Mouse (Mus musculus) ES-Bruce4 (cell line): ENCODE measurements around the gene Ston1. TPM values are rescaled to one million over a fixed set of nuclear protein-coding genes. Genes with fewer than 3 reads are reported as not detected.
A peak's percentile ranks its signal among the peaks of the same experiment; 100 is the strongest.

ENCODE experiments used
- H3K27ac ChIP-seq: 2 replicates; pipeline ENCODE4 v1.5.1; 2012; ENCODE audit warnings: low read length, inconsistent platforms; ENCODE audit not compliant: insufficient read depth
- H3K27me3 ChIP-seq: 2 replicates; pipeline ENCODE4 v1.6.1; 2012; ENCODE audit warnings: mild to moderate bottlenecking, low read length, inconsistent platforms; ENCODE audit not compliant: control insufficient read depth, poor library complexity, insufficient read depth, severe bottlenecking
- H3K36me3 ChIP-seq: 2 replicates; pipeline ENCODE4 v1.6.1; 2012; ENCODE audit warnings: inconsistent platforms, mild to moderate bottlenecking, low read length, moderate library complexity; ENCODE audit not compliant: control insufficient read depth, poor library complexity, insufficient read depth, severe bottlenecking
- H3K4me1 ChIP-seq: one replicate; pipeline ENCODE4 v1.8.1; 2011; ENCODE audit warnings: low read length; ENCODE audit not compliant: control insufficient read depth, insufficient read depth
- H3K4me3 ChIP-seq: 2 replicates; pipeline ENCODE4 v1.5.1; 2011; ENCODE audit warnings: low read depth, mild to moderate bottlenecking, low read length
- H3K9ac ChIP-seq: 2 replicates; pipeline ENCODE4 v1.6.1; 2012; ENCODE audit warnings: low read depth, mild to moderate bottlenecking, inconsistent platforms; ENCODE audit not compliant: poor library complexity, severe bottlenecking
- H3K9me3 ChIP-seq: replicated peaks from 2 replicates; pipeline ENCODE4 v1.6.1; 2012; ENCODE audit warnings: mild to moderate bottlenecking, low read length, inconsistent platforms; ENCODE audit not compliant: control insufficient read depth, poor library complexity, insufficient read depth, severe bottlenecking
- CTCF ChIP-seq: IDR thresholded peaks from one replicate; pipeline ENCODE4 v1.8.1; 2011; ENCODE audit warnings: low read depth, low read length
- EP300 ChIP-seq: IDR thresholded peaks from 2 replicates; pipeline ENCODE4 v1.6.1; 2011; ENCODE audit warnings: low read depth, low read length; ENCODE audit not compliant: insufficient read depth
- POLR2A ChIP-seq: IDR thresholded peaks from one replicate; pipeline ENCODE4 v1.8.1; 2011; ENCODE audit warnings: low read length; ENCODE audit not compliant: insufficient read depth
- polyA plus RNA-seq: library from polyadenylated mRNA; stranded (reverse); fragments of >200 nt; gene quantifications from 2 replicates; pipeline ENCODE4 v1.2.4, GENCODE M21; 2011; ENCODE audit warnings: low read depth; ENCODE audit not compliant: missing spikeins, insufficient read depth, insufficient read length

Ston1 gene
- polyA plus RNA-seq, 1 experiment, result 30.3 TPM

DNA sequence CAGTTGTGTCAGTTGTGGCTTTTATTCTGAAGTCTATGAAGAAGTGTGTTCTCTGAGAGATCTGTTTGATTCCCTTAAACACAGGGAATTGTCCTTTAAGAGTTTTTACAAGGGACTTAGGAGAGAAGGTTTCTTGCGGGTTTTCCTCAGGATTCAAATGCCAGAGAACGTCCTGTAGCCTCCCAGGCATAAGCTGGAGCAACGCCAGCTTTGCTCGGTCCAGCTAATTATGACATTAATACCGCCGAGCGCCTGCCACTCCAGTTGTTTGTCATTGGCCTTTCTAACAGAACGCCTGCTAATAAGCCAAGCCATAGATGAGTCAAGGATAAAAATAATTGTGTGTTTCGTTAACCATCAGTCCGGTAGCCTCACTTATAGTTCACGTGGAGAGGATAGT lies 90.7 kb downstream of the Ston1 start:
- no peaks in the 10 kb centered on the region for H3K36me3 ChIP-seq
- TF ChIP-seq EP300, result no peak
- TF ChIP-seq POLR2A, result no peak
- no peak for TF ChIP-seq CTCF
- no peaks in the 10 kb centered on the region for H3K9me3 ChIP-seq
- no peaks in the 10 kb centered on the region for H3K27me3 ChIP-seq
- no peaks in the 10 kb centered on the region for H3K4me1 ChIP-seq
- H3K27ac ChIP-seq, result no peak overlapping the region
- no peak overlapping the region for H3K9ac ChIP-seq
- H3K4me3 ChIP-seq, result no peak overlapping the region

DNA sequence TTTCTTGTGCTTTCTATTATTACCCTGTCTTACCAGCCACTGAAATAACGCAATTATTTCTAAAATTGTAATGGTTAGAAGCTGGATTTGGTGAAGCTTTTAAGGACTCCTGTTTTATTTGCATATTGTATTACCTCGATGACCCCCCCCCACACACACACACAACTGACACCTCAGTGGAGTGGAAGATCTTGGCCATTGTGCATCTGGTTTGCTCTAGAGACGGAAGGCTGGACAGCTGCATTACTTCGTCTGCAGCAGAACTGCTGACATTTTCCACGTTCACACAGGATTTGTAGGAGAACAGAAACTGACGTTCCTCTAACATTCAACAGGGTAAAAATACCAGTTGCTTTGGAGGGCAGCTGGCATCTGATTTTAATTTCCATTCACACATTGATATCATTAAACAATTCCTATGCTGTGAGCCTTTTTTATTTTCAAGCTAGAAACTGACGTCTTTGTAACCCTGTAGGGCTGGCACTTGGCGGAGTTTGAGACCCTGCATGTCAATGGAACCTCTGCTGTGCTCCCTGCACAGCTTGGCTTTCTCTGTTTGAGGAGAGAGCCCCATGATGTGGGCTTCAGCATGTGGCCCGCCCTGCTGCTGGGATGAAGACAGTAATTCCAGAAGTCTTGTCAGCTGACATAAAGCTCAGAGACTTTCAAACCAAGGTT lies 99.3 kb downstream of the Ston1 start:
- Histone ChIP-seq H3K27ac (no peak overlapping the region), H3K9ac (no peak overlapping the region), H3K4me1 (peaks cover 4% of the 10 kb centered on the region), H3K27me3 (no peaks in the 10 kb centered on the region), H3K36me3 (no peaks in the 10 kb centered on the region), H3K9me3 (no peaks in the 10 kb centered on the region), H3K4me3 (no peak overlapping the region)
- TF ChIP-seq POLR2A (no peak), CTCF (no peak), EP300 (no peak)

DNA sequence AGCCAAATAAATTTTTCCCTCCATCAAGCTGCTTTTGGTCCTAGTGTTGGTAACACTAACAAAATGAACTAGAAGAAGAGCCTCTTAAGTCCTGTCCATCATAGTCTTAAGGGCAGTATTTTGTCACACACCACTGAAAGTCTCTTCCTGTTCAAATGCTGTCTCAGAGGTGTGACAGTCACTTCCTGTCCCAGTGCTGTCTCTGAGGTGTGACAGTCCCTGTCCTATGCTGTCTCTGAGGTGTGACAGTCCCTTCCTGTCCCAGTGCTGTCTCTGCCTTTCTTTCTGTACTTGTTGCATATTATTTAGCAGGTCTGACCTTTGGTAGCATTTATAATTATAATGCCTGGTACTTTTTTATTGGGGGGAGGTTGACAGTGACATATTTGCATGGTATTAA lies 103.4 kb downstream of the Ston1 start:
- no peak overlapping the region for H3K27ac ChIP-seq
- H3K9me3 ChIP-seq, result no peaks in the 10 kb centered on the region
- peaks cover 4% of the 10 kb centered on the region for H3K4me1 ChIP-seq
- no peaks in the 10 kb centered on the region for H3K27me3 ChIP-seq
- no peak for TF ChIP-seq EP300
- no peak for TF ChIP-seq CTCF
- TF ChIP-seq POLR2A, result no peak
- no peaks in the 10 kb centered on the region for H3K36me3 ChIP-seq
- no peak overlapping the region for H3K4me3 ChIP-seq
- H3K9ac ChIP-seq, result no peak overlapping the region

DNA sequence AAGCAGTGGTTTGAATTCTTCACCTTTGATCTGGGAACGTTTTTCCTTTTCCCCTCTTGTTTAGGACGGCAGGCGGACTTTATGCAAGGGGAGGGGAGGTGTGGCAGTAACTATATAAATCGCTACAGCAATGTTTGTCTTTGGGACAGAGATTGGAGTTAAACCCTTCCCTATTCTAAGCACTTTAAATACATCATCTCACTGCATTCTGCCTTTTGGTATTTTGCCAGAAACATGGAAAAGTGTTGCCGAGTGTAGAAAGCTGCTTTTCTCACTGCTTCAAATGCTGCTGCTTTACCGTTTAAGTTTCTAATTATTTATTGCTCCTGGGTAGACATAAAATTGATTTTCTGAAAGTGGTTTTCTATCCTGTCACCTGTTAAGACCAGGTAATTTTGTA lies 104.9 kb downstream of the Ston1 start:
- no peak for TF ChIP-seq EP300
- TF ChIP-seq POLR2A, result no peak
- no peak for TF ChIP-seq CTCF
- no peak overlapping the region for H3K27ac ChIP-seq
- H3K9ac ChIP-seq, result no peak overlapping the region
- no peak overlapping the region for H3K4me3 ChIP-seq
- H3K4me1 ChIP-seq, result peaks cover 9% of the 10 kb centered on the region
- no peaks in the 10 kb centered on the region for H3K36me3 ChIP-seq
- H3K27me3 ChIP-seq, result no peaks in the 10 kb centered on the region
- no peaks in the 10 kb centered on the region for H3K9me3 ChIP-seq

DNA sequence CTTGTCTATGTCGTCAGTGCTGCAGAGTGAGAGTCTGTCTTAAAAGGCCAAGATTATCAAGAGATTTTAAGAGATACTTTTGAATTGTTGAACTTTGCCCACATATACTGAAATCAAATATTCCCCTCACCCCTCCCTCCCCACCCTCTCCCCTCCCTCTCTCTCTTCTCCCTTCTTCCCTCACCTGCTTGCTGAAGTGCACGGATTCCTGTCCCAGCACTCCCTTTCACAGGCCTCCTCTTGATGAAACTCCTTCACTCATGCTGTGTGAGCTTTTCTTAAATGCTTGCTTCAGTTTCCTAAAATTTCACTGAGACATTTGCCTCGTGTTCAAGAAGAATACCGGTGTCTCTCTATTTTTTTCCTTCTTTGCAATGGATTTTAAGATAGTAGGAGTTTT lies 105.6 kb downstream of the Ston1 start:
- Histone ChIP-seq H3K4me1 (peaks cover 6% of the 10 kb centered on the region), H3K4me3 (no peak overlapping the region), H3K9me3 (no peaks in the 10 kb centered on the region), H3K9ac (no peak overlapping the region), H3K36me3 (no peaks in the 10 kb centered on the region), H3K27ac (no peak overlapping the region), H3K27me3 (no peaks in the 10 kb centered on the region)
- TF ChIP-seq POLR2A (no peak), EP300 (no peak), CTCF (no peak)

DNA sequence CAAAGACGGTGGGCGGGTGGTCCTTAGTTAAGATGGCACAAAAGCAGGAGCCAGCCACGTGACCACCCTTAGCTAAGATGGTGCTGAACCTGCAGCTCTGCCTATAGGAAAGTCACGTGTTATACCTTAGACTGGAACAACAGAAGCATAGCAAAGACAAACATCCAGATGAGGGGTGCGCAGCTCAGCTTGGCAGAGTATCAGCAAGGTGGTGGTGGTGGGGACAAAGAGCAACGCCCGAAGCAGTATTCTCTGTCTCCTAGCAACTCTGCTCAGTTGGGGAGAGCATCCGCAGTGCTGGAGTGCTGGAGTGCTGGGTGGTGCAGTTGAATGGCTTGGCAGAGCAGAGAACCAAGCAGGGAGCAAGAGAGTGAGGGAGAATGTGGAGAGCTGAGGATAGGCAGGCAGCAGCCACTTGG lies 108.8 kb downstream of the Ston1 start:
- Histone ChIP-seq H3K9me3 (no peaks in the 10 kb centered on the region), H3K27ac (peak overlapping the region; percentile 36; the same call in 1 of the 2 replicates), H3K9ac (no peak overlapping the region), H3K4me3 (no peak overlapping the region), H3K27me3 (no peaks in the 10 kb centered on the region), H3K4me1 (peaks cover 6% of the 10 kb centered on the region), H3K36me3 (no peaks in the 10 kb centered on the region)
- TF ChIP-seq POLR2A, result no peak
- TF ChIP-seq EP300, result peak; percentile 34; the same call in 1 of the 2 replicates
- no peak for TF ChIP-seq CTCF

Other genes starting within 250 kb of the Ston1 start
- 35.4 and 40.9 TPM in 2 replicates for gene Foxn2, start 157.0 kb upstream of the Ston1 start, polyA plus RNA-seq
- gene Ppp1r21, start 67.6 kb upstream of the Ston1 start, polyA plus RNA-seq, result 22.7 and 25.7 TPM in 2 replicates
- gene Gtf2a1l, start 71.0 kb downstream of the Ston1 start, polyA plus RNA-seq, result 0.68 and 0.82 TPM in 2 replicates
- gene Lhcgr, start 194.3 kb downstream of the Ston1 start, polyA plus RNA-seq, result 0.12 TPM in 1 of 2 replicates, not detected in the other